Mouse (Mus musculus): ENCODE measurements around the gene Gm8439. TPM values are rescaled to one million over a fixed set of nuclear protein-coding genes. Genes with fewer than 3 reads are reported as not detected.

The Gm8439 gene
- polyA plus RNA-seq, 1 experiment from 2014 or later = not detected

DNA sequence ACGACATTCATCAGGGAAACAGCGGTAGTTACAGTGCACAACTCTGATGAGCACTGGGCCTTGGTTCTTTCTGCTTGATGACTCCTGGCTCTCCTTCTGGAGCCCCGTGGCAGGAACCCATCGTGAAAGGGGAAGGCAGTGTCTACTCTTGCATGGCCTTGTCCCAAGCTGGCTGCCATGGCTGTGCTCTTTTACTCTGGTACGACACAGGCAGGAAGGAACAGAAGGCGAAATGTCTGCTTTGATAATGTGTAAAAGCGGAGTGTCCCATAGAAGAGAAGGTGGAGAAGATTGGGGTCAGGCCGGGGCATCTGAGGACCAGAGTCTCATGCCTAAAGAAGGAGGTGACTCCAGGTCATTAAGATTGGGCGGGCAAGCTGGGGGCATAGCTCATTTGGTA, 26.1 kb downstream of the Gm8439 start:
- no peak for TF ChIP-seq EP300 (IDR thresholded peaks at IDR 0.05)
- TF ChIP-seq CTCF (IDR thresholded peaks at IDR 0.05) = no peak
- H3K9ac ChIP-seq (replicated peaks; ENCODE audit: low read depth) = no peak overlapping the region
- no peak overlapping the region for H3K4me2 ChIP-seq (replicated peaks; ENCODE audit: low read depth, low read length)
- no peaks in the 10 kb centered on the region for H3K36me3 ChIP-seq (ENCODE audit: insufficient read depth, low read length)
- no peaks in the 10 kb centered on the region for H3K27me3 ChIP-seq (replicated peaks; ENCODE audit: insufficient read depth, low read length)
- no peak for ATAC-seq
- no peak overlapping the region for H3K4me3 ChIP-seq (ENCODE audit: low read depth, low read length)
- WGBS = 79% methylated on average over 9 of the region's 9 CpGs
- H3K27ac ChIP-seq (ENCODE audit: low read length) = no peak overlapping the region
- no peaks in the 10 kb centered on the region for H3K9me3 ChIP-seq (ENCODE audit: low read length)
- no peak for DNase-seq (ENCODE audit: low spot score)
- H3K4me1 ChIP-seq (ENCODE audit: insufficient read depth, low read depth, low read length) = no peaks in the 10 kb centered on the region

DNA sequence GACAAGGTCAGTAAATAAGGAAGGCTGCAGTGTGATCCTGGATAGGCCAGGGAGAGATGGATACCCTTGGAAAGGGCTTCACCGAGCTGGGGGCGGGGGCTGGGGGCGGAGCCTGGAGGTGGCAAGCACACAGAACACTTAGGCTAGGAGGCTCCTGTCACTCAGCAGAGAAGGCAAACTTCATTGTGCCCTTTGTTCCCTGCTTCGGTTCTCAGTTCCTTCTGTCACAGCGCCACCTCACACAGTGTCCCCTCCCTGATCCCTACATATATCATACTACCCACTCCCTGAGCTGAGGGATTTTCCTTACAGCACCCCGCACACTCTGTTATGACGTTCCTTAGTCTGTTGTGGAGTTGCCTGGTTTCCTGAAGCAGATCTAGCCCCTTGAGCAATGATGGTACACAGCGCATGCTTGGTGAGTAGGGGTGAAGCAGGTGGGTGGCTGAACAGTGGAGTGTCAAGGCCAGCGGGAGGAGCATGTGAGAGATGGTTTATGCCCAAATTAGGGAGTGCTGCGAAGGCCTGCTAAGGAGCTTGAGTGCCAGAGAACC, 27.1 kb downstream of the Gm8439 start:
- H3K36me3 ChIP-seq (ENCODE audit: insufficient read depth, low read length) = no peaks in the 10 kb centered on the region
- H3K9me3 ChIP-seq (ENCODE audit: low read length) = no peaks in the 10 kb centered on the region
- 36% methylated on average over 10 of the region's 10 CpGs for WGBS
- no peak for TF ChIP-seq CTCF (IDR thresholded peaks at IDR 0.05)
- no peak for TF ChIP-seq EP300 (IDR thresholded peaks at IDR 0.05)
- H3K27me3 ChIP-seq (replicated peaks; ENCODE audit: insufficient read depth, low read length) = no peaks in the 10 kb centered on the region
- no peaks in the 10 kb centered on the region for H3K4me1 ChIP-seq (ENCODE audit: insufficient read depth, low read depth, low read length)
- H3K4me3 ChIP-seq (ENCODE audit: low read depth, low read length) = no peak overlapping the region
- no peak overlapping the region for H3K27ac ChIP-seq (ENCODE audit: low read length)
- H3K4me2 ChIP-seq (replicated peaks; ENCODE audit: low read depth, low read length) = no peak overlapping the region
- peak; percentile 75 for DNase-seq (ENCODE audit: low spot score)
- no peak overlapping the region for H3K9ac ChIP-seq (replicated peaks; ENCODE audit: low read depth)
- ATAC-seq = peak; percentile 88

DNA sequence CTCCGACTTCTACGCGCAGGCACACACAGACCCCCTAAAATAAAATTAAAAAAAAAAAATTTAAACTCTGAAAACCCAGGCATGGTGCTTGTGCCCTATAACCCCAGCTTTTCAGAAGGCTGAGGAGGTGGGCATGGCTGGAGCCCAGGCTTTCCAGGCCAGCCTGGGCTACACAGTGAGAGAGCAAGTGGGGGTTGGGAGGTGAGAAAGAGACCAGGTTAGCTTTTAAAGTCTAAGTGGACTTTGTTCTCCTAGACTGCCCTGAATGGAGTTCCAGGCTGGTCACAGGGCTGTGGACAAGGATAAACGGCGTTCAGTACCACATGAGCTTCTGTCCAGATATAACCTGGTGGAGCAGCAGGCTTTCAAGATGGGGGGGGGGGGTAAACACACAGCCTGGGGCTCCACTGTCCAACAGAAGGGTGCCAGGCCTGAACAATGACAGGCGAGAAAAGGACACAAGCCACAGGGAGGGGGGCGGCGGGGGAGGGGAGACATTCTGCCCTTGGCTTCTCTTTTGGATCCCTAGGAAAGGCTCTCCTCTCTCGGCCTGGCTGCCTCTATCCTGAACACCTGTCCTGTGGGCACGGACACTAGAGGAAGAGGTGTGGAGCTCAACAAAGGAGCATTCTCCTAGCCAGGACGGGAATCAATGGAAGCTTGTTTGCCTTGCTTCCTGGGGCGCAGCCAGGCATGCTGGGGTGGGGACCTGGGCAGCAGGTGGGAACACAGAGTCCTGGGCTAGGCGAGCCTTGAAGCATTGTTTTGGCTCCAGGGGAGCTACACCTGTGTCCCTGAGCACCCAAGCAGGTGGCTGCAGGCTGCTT, 27.9 kb downstream of the Gm8439 start:
- Histone ChIP-seq H3K36me3 (ENCODE audit: insufficient read depth, low read length) (no peaks in the 10 kb centered on the region), H3K27me3 (replicated peaks; ENCODE audit: insufficient read depth, low read length) (no peaks in the 10 kb centered on the region), H3K4me3 (ENCODE audit: low read depth, low read length) (no peak overlapping the region), H3K4me1 (ENCODE audit: insufficient read depth, low read depth, low read length) (no peaks in the 10 kb centered on the region), H3K9ac (replicated peaks; ENCODE audit: low read depth) (no peak overlapping the region), H3K4me2 (replicated peaks; ENCODE audit: low read depth, low read length) (no peak overlapping the region), H3K9me3 (ENCODE audit: low read length) (no peaks in the 10 kb centered on the region), H3K27ac (ENCODE audit: low read length) (no peak overlapping the region)
- peak; percentile 32 for DNase-seq (ENCODE audit: low spot score)
- ATAC-seq = peak; percentile 30; the same call in 1 of the 2 replicates
- 62% methylated on average over 11 of the region's 13 CpGs for WGBS
- TF ChIP-seq CTCF (IDR thresholded peaks at IDR 0.05) (no peak), EP300 (IDR thresholded peaks at IDR 0.05) (no peak)

DNA sequence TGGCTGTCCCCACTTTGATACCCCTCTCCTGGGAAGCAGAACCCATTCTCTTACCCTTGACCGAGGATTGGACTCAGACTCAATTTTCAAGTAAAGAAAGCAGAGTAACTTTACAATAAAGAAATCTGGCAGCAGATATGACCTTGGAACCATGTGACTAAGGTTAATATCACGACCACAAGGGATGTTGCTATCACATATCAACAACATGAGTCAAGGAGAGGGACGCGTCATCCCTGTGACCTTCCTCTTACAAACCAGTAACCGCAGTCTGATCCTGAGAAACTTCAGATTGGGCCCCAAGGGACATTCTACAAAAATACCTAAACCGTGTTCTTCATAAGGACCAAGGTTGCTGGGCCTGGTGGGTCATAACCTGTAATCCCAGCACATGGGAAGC, 39.2 kb downstream of the Gm8439 start:
- no peak for TF ChIP-seq CTCF (IDR thresholded peaks at IDR 0.05)
- TF ChIP-seq EP300 (IDR thresholded peaks at IDR 0.05) = no peak
- H3K36me3 ChIP-seq (ENCODE audit: insufficient read depth, low read length) = no peaks in the 10 kb centered on the region
- no peak overlapping the region for H3K4me2 ChIP-seq (replicated peaks; ENCODE audit: low read depth, low read length)
- H3K9ac ChIP-seq (replicated peaks; ENCODE audit: low read depth) = no peak overlapping the region
- DNase-seq (ENCODE audit: low spot score) = no peak
- H3K4me3 ChIP-seq (ENCODE audit: low read depth, low read length) = no peak overlapping the region
- no peak overlapping the region for H3K27ac ChIP-seq (ENCODE audit: low read length)
- H3K4me1 ChIP-seq (ENCODE audit: insufficient read depth, low read depth, low read length) = no peaks in the 10 kb centered on the region
- H3K27me3 ChIP-seq (replicated peaks; ENCODE audit: insufficient read depth, low read length) = no peaks in the 10 kb centered on the region
- H3K9me3 ChIP-seq (ENCODE audit: low read length) = no peaks in the 10 kb centered on the region
- 80% methylated on average over 6 of the region's 6 CpGs for WGBS
- no peak for ATAC-seq

DNA sequence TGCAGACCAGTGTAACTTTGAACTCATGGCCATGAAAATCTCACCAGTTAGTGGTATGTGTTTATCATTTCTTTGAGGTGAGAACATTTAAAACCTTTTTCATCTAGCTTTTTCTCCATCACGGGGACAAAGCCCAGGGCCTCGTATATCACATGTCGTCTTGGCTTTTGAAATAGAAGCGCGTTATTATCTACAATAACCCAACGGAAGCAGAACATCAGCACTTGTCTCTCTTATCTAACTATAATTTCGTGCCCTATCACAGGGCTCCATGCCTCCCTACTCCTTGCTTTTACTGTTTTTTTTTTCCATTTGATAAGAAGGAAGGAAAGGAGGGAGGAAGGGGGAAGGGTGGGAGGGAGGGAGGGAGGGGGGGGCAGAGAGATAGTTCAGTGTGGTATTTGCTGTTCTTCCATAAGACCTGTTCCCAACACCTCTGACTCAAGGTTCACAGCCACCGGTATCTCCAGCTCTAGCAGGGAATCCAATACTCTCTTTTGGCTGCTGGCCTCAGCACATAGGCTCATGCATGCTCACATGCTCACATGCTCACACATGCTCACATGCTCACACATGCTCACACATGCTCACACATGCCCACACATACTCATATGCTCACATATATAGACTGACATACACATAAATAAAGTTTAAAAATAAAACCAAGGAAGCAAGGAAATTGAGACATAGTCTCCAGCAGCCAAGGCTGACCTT, 41.8 kb downstream of the Gm8439 start:
- no peak for DNase-seq (ENCODE audit: low spot score)
- Histone ChIP-seq H3K9ac (replicated peaks; ENCODE audit: low read depth) (no peak overlapping the region), H3K4me3 (ENCODE audit: low read depth, low read length) (no peak overlapping the region), H3K4me2 (replicated peaks; ENCODE audit: low read depth, low read length) (no peak overlapping the region), H3K27me3 (replicated peaks; ENCODE audit: insufficient read depth, low read length) (no peaks in the 10 kb centered on the region), H3K36me3 (ENCODE audit: insufficient read depth, low read length) (no peaks in the 10 kb centered on the region), H3K27ac (ENCODE audit: low read length) (no peak overlapping the region), H3K4me1 (ENCODE audit: insufficient read depth, low read depth, low read length) (no peaks in the 10 kb centered on the region), H3K9me3 (ENCODE audit: low read length) (no peaks in the 10 kb centered on the region)
- TF ChIP-seq CTCF (IDR thresholded peaks at IDR 0.05) (no peak), EP300 (IDR thresholded peaks at IDR 0.05) (no peak)
- ATAC-seq = no peak
- WGBS = 51% methylated on average over 8 of the region's 8 CpGs

DNA sequence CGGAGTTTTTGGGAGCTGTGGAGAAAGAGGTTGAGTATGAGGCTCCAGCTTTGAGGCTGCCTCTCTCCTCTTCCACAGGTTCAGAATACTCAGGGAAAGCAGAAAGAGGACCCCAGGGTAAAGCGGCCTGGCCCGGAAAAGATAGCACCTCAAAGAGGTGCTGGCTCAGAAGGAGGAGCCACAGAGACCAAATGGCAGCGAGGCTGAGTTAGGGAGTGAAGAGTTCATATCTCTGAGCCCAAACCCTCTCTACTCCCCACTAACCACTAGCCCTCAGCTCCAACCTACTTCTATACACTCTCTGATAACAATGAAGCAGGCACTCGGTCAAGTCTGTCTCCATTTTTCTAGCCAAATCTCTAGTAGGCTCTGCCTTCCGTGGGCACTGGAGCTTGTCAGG, 43.3 kb downstream of the Gm8439 start:
- no peak overlapping the region for H3K4me3 ChIP-seq (ENCODE audit: low read depth, low read length)
- no peaks in the 10 kb centered on the region for H3K4me1 ChIP-seq (ENCODE audit: insufficient read depth, low read depth, low read length)
- no peaks in the 10 kb centered on the region for H3K9me3 ChIP-seq (ENCODE audit: low read length)
- H3K9ac ChIP-seq (replicated peaks; ENCODE audit: low read depth) = no peak overlapping the region
- ATAC-seq = no peak
- no peak for DNase-seq (ENCODE audit: low spot score)
- H3K27me3 ChIP-seq (replicated peaks; ENCODE audit: insufficient read depth, low read length) = no peaks in the 10 kb centered on the region
- TF ChIP-seq CTCF (IDR thresholded peaks at IDR 0.05) (no peak), EP300 (IDR thresholded peaks at IDR 0.05) (no peak)
- no peak overlapping the region for H3K27ac ChIP-seq (ENCODE audit: low read length)
- H3K4me2 ChIP-seq (replicated peaks; ENCODE audit: low read depth, low read length) = no peak overlapping the region
- no peaks in the 10 kb centered on the region for H3K36me3 ChIP-seq (ENCODE audit: insufficient read depth, low read length)
- 52% methylated on average over 6 of the region's 6 CpGs for WGBS
